Mouse (Mus musculus) effector memory CD4-positive, alpha-beta T cell, adult 5 months (primary cell): ENCODE results near the gene Olfr1019. TPM values are rescaled to one million over a fixed set of nuclear protein-coding genes. Genes with fewer than 3 reads are reported as not detected.

Experiments used
- polyA plus RNA-seq: library from polyadenylated mRNA; unstranded; fragments of 100-300 nt; shearing (Covaris generic); gene quantifications from one replicate; pipeline ENCODE4 v1.2.1, GENCODE M21; 2017

Gene Olfr1019
- polyA plus RNA-seq, result not detected

DNA sequence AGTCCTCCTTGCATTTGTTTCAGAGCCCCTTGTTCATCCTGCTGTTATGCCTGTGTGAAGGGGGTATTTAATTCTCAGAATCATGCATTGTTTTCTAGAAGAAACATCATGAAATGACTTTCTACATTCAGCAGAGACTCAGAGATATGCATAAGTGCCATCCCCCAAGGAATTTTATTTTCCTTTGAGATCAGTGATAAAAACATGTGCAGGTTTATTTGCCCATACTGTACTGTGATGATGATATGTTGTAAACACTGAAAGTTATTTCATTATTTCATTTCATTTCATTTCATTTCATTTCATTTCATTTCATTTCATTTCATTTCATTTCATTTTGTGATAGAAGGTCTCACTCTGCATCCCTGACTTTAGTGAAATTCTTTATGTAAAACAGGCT, at the start of gene Olfr1019:
Gene Olfr1019, minus strand, starts transcription at position 101 of the 400 bp plus-strand sequence.

DNA sequence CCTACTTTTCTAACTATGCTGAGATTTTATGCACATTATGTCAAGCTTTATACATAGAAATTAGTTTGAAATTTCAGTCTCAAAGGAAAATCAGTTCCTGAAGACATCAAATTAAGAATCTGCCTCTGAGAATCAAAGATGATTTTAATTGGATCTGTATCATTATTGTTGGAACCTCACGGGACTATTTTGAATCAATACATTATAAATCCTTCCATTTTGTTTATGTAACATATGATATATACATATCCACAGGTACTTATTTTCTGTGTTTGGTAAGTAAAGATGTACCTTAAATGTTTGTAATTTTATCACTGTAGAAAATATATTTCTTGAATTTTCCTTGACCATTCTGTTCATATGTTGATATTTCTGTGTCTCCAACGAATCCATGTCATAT, 40.1 kb upstream of the Olfr1019 start, which contains the start of gene Olfr1023:
Gene Olfr1023, plus strand, starts transcription at position 301 of the 400 bp plus-strand sequence.

DNA sequence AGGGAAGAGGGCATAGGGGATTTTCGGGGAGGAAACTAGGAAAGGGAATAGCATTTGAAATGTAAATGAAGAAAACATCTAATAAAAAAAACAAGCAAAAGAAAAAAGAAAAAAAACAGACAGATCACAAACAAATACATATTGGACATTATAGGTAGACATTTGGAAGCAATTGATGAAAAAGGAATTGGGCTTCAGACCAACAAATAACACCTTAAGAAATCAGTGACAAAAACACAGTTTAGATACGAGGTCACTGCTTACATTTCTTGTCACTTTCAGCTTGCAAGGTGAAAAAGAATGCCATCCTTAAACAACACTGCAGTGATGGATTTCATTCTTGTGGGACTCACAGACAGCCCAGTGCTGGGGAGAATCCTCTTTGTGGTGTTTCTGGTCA, 23.0 kb upstream of the Olfr1019 start, which contains the start of gene Olfr1022:
Gene Olfr1022, plus strand, starts transcription at position 301 of the 400 bp plus-strand sequence.

DNA sequence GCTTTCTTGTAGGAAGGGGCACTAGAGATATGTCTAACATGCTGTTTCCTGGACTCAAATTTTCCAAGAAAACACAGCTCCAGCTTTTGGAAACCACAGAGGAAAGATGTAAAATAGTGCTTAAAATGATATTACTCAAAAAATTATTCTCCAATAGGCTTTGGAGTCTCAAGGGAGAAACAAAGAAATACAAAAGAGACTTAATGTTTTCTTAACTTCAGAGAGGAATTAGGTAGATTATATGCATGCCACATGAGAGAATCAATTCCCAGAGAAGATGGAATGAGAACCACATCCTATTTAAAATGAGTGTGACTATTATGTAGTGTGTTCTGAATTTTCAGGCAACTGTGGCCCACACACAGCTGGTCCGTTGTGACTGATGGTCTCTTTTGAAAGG, 1.4 kb upstream of the Olfr1019 start, which contains the start of gene Olfr1020:
Gene Olfr1020, plus strand, starts transcription at position 301 of the 400 bp plus-strand sequence.

DNA sequence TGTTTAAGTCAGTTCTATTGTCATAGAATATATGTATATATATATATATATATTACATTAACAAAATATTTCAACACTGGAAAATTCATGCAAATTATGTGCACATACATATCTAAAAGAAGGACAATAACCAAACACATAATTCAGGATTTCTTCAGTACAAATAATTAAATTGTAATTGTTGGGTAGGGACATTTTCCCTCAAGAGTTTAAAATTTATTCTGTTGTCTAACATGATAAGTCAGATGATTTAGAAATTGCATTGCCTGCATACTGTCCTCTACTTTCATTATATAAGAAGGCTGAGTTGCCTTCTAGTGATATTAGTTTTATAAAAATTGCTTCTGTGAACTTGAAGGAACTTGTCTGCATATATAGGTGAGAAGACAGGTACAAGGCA, 27.1 kb downstream of the Olfr1019 start, which contains the start of gene Olfr1018:
Gene Olfr1018, plus strand, starts transcription at position 301 of the 400 bp plus-strand sequence.

DNA sequence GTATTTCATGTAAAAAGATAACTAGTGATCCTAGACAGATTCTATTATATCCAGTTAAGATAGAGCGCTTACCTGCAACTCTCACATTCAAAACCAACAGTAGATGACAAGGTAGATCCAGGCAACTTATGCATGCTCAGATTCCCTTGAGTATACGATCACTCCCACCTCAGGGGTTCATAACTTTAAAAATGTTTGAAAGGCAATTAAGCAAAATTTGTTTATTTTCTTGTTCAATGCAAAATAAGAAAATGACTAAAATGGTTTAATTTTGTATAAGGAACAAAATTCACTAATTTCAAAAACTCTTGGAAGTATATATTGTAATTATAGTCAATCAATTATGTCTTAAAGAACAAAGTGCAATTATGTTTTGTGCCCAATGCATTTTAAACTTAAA, 42.8 kb downstream of the Olfr1019 start, which contains the start of gene Olfr1016:
Gene Olfr1016, minus strand, starts transcription at position 101 of the 400 bp plus-strand sequence.

Other genes with a start within 250 kb of the Olfr1019 start
- gene Olfr1000, start 233.6 kb downstream of the Olfr1019 start, polyA plus RNA-seq, result not detected
- gene Olfr1002, start 194.8 kb downstream of the Olfr1019 start, polyA plus RNA-seq, result not detected
- gene Olfr154, start 181.0 kb downstream of the Olfr1019 start, polyA plus RNA-seq, result not detected
- not detected for gene Olfr1006, start 166.7 kb downstream of the Olfr1019 start, polyA plus RNA-seq
- not detected for gene Olfr1008, start 156.1 kb downstream of the Olfr1019 start, polyA plus RNA-seq
- gene Olfr1009, start 130.1 kb downstream of the Olfr1019 start, polyA plus RNA-seq, result not detected
- not detected for gene Olfr1012, start 82.7 kb downstream of the Olfr1019 start, polyA plus RNA-seq
- gene Olfr1013, start 78.4 kb downstream of the Olfr1019 start, polyA plus RNA-seq, result not detected
- gene Olfr1014, start 72.8 kb downstream of the Olfr1019 start, polyA plus RNA-seq, result not detected
- gene Olfr1015, start 63.5 kb downstream of the Olfr1019 start, polyA plus RNA-seq, result not detected
- gene Olfr1016, start 42.9 kb downstream of the Olfr1019 start, polyA plus RNA-seq, result not detected
- not detected for gene Olfr1018, start 27.0 kb downstream of the Olfr1019 start, polyA plus RNA-seq
- 0.35 TPM for gene Olfr1020, start 1.5 kb upstream of the Olfr1019 start, polyA plus RNA-seq
- gene Olfr1022, start 23.1 kb upstream of the Olfr1019 start, polyA plus RNA-seq, result not detected
- not detected for gene Olfr1023, start 40.2 kb upstream of the Olfr1019 start, polyA plus RNA-seq
- gene Olfr1024, start 59.6 kb upstream of the Olfr1019 start, polyA plus RNA-seq, result not detected
- not detected for gene Olfr1025-ps1, start 69.7 kb upstream of the Olfr1019 start, polyA plus RNA-seq
- not detected for gene Olfr1026, start 76.1 kb upstream of the Olfr1019 start, polyA plus RNA-seq
- not detected for gene Olfr1028, start 105.0 kb upstream of the Olfr1019 start, polyA plus RNA-seq
- gene Olfr1029, start 128.4 kb upstream of the Olfr1019 start, polyA plus RNA-seq, result not detected
- 0.14 TPM for gene Olfr1030, start 133.8 kb upstream of the Olfr1019 start, polyA plus RNA-seq
- not detected for gene Olfr1031, start 144.8 kb upstream of the Olfr1019 start, polyA plus RNA-seq
- not detected for gene Olfr1032, start 160.1 kb upstream of the Olfr1019 start, polyA plus RNA-seq
- 11.3 TPM for gene Olfr1033, start 175.2 kb upstream of the Olfr1019 start, polyA plus RNA-seq
- gene Olfr1034, start 200.4 kb upstream of the Olfr1019 start, polyA plus RNA-seq, result not detected
- gene Olfr1036, start 228.5 kb upstream of the Olfr1019 start, polyA plus RNA-seq, result not detected
- gene Olfr1037, start 241.9 kb upstream of the Olfr1019 start, polyA plus RNA-seq, result not detected